Mouse (Mus musculus): ENCODE measurements around the gene Slc12a6.

Gene Slc12a6

GRCm38 (mm10) chr2:112265448-112266241, at the start of gene Slc12a6:
Slc12a6 (plus strand) TSS chr2:112265825.
- peak; percentile 91 for DNase-seq (ENCODE audit: low spot score)

GRCm38 (mm10) chr2:112215977-112216376, 49.6 kb upstream of the Slc12a6 start:
- peak; percentile 79 for DNase-seq (ENCODE audit: low spot score)

- no peak for DNase-seq (ENCODE audit: low spot score)
Measured at GRCm38 (mm10) chr2:112217614-112218013, 48.0 kb upstream of the Slc12a6 start.

- no peak for DNase-seq (ENCODE audit: low spot score)
Measured at GRCm38 (mm10) chr2:112220880-112221279, 44.7 kb upstream of the Slc12a6 start.

GRCm38 (mm10) chr2:112222607-112223006, 43.0 kb upstream of the Slc12a6 start:
- no peak for DNase-seq (ENCODE audit: low spot score)

GRCm38 (mm10) chr2:112224356-112224755, 41.3 kb upstream of the Slc12a6 start:
- no peak for DNase-seq (ENCODE audit: low spot score)

GRCm38 (mm10) chr2:112232623-112233022, 33.0 kb upstream of the Slc12a6 start:
- no peak for DNase-seq (ENCODE audit: low spot score)

- DNase-seq (ENCODE audit: low spot score) = no peak
Measured at GRCm38 (mm10) chr2:112236620-112237019, 29.0 kb upstream of the Slc12a6 start.

GRCm38 (mm10) chr2:112238006-112238405, 27.6 kb upstream of the Slc12a6 start:
- peak; percentile 11 for DNase-seq (ENCODE audit: low spot score)

- peak; percentile 94 for DNase-seq (ENCODE audit: low spot score)
Measured at GRCm38 (mm10) chr2:112239212-112239934, 26.3 kb upstream of the Slc12a6 start, which contains the start of gene Lpcat4. Lpcat4 (plus strand) TSS chr2:112239468.

GRCm38 (mm10) chr2:112239935-112240721, 25.5 kb upstream of the Slc12a6 start:
- peak; percentile 57 for DNase-seq (ENCODE audit: low spot score)

GRCm38 (mm10) chr2:112241787-112242186, 23.8 kb upstream of the Slc12a6 start:
- DNase-seq (ENCODE audit: low spot score) = no peak

- DNase-seq (ENCODE audit: low spot score) = no peak
Measured at GRCm38 (mm10) chr2:112245307-112245706, 20.3 kb upstream of the Slc12a6 start.

GRCm38 (mm10) chr2:112246193-112246592, 19.4 kb upstream of the Slc12a6 start:
- no peak for DNase-seq (ENCODE audit: low spot score)

GRCm38 (mm10) chr2:112247323-112247722, 18.3 kb upstream of the Slc12a6 start:
- no peak for DNase-seq (ENCODE audit: low spot score)

- no peak for DNase-seq (ENCODE audit: low spot score)
Measured at GRCm38 (mm10) chr2:112249780-112250453, 15.7 kb upstream of the Slc12a6 start.

GRCm38 (mm10) chr2:112254675-112255515, 10.7 kb upstream of the Slc12a6 start:
- no peak for DNase-seq (ENCODE audit: low spot score)

GRCm38 (mm10) chr2:112259241-112259962, 6.2 kb upstream of the Slc12a6 start, which contains the start of gene Nutm1:
Nutm1 (minus strand) TSS chr2:112259291.
- DNase-seq (ENCODE audit: low spot score) = no peak

GRCm38 (mm10) chr2:112261748-112262653, 3.6 kb upstream of the Slc12a6 start, which contains the start of gene Nop10:
Nop10 (plus strand) TSS chr2:112261926.
- DNase-seq (ENCODE audit: low spot score) = peak; percentile 95

Measured in retina, embryonic 14.5 days (tissue).